Mouse (Mus musculus) thymus, adult 18-20 months (tissue): ENCODE measurements around the gene Alox5ap.

ENCODE experiments used
- DNase-seq, 2 experiments: peaks; one replicate each; pipeline ENCODE4 v3.0.0; 2022; ENCODE audit warnings: mixed read lengths in 2 of 2

The Alox5ap gene

DNA sequence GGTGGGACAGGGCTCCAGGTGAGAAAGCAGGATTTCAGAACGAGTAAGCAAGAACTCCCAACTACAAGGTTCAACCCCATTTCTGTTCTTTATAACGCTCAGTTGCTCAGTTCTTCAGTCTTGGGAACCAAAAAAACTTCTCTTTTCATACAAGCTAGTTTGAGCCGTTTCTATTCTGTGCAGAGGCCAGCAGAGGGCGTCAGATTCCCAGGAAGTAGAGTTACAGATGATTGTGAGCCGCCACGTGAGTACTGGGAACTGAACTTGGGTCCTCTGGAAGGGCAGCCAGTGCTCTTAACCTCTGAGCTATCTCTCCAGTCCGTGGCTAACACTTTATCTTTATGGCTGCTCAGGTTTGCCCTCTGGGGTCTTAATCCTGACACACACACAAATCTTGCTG lies 3.1 kb upstream of the Alox5ap start:
- no peak for DNase-seq

DNA sequence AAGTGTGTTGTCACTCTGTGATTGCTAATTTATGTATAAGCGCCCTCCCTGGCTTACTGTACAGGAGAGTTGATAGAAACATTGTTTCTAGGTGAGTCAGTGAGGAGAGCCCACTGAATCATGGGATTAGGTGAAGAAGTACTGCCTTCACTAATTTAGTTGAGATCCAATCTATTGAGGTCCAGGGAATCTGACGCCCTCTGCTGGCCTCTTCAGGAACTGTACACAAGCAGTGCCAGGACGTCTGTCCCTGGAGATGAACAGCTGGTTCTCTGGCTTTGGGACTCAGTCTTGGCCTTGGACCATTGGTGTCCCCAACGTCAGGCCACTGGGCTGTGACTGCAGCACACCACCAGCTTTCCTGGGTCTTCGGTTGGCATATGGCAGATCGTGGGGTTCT lies 2.7 kb upstream of the Alox5ap start:
- no peak for DNase-seq

DNA sequence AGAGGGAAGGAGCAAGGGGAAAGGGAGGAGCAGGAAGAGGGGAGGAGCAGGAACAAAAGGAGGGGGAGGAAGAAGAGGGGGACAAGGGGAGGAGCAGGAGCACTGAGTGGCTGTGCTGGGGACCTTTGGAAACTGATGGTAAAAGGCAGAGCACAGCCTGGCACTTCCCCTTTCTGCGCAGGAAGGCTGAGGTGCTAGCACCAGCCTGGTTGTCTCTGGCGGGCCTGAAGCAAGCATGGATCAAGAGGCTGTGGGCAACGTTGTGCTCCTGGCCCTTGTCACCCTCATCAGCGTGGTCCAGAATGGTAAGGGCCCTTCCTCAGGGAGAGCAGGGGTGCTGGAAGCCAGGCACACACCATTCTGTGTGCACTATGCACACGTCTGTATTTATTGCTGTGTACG lies 312 bp downstream of the Alox5ap start:
- DNase-seq = peak in 1 of 2 experiments; percentile 30

DNA sequence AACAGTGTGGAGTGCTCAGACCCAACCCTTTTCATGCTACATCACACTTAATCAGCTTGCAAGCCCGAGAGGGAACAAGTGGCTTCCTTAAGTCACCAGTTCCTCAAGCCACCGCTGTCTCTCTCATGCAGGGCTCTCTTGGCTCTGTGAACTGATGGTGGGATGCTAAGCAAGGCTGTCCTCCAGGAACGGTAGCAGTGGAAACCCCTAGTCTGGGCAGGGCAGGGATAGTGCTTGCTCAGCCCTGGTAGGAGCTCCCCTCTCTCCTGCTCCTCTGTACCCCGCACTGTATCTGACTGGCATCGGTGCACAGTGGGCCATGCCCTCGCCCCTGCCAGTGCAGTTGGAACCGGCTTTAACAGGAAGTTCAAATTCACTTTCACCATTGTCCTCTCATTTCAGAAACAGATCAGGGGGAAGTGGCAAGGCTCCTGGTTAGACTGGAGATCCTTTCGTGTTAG lies 2.2 kb downstream of the Alox5ap start:
- no peak for DNase-seq

DNA sequence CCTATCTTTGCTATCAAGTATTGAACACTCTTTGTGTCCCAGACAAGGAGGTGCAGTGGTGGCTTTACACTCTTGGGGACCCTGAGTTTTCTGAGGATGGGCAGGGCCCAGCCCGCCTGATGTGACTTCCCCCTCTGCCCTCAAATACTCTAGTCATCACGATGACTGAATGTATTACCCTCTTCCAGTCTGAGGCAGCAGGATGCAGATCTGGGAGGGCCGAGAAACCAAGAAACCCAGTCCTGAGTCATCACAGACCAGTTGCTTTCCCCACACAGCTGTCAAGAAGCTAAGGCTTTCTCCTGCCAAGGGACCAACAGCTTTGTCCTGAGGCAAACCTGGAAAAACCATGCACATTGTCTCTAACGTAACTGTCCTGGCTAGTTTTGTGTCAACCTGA lies 2.9 kb downstream of the Alox5ap start:
- DNase-seq = no peak

DNA sequence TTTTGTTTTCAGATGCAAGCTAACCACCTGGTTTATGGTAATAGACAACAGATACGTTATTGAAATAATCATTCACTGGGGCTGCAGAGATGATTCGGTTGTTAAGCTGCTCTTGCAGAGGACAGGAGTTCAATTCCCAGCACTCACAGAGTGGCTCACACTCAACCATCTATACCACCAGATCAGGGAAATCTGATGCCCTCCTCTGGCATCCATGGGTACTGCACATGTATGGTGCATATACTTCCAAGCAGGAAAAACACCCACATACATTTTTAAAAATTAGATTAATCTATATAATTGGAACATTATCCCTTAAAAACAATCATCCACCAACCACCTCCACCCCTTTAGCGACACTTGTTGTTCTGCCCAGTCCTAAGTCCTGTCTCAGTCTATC lies 6.7 kb downstream of the Alox5ap start:
- DNase-seq = no peak

DNA sequence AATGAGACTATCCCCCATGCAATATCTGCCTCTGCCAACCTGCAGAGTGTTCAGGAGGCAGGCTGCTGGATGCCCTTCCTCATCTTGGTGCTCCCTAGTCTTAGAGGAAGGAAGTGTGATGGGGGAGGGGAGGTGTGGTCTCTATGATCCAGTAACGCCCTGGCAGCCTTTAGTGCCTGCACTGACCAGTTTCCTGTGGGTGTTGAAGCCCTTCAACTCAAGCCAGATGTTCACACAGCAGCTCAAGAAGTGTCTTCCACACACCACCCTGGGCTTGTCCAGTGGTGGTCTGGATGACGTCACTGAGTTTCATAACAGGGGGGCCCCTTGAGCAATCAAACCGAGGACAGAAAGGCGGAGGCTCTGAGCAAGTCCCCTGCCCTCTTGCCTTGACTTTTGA lies 8.0 kb downstream of the Alox5ap start:
- no peak for DNase-seq

DNA sequence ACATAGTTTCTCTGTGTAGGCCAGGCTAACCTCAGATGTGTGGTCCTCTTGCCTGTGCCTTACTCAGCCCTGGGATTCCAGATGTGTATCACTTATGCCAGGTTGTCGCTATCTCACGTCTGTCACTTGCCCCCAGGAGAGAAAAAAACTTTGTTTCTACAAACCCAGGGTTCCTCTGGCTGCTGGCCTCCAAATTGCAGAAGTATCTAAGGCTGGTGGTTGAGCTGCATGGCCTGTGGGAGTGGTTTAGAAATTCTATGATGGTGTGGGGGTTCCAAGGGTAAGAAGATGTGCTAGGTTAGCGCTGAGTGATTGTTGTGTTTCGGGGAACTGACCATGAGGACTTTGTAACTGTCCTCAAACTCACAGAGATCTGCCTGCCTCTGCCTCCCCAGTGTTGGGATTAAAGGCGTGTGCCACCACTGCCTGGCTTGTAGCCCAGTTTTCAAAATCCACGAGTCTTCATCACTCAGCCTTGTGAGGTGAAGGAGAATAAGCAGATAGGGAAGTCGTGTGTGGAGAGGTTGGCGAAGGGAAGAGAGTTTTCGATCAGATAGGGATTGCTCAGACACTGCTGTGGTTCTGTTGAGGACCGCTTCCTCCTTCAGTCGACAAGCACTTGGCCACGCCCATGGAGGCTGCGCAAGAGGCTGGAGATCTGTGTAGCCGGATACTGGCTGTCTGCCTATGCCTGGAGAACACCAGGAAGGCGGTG lies 10.0 kb downstream of the Alox5ap start:
- no peak for DNase-seq

DNA sequence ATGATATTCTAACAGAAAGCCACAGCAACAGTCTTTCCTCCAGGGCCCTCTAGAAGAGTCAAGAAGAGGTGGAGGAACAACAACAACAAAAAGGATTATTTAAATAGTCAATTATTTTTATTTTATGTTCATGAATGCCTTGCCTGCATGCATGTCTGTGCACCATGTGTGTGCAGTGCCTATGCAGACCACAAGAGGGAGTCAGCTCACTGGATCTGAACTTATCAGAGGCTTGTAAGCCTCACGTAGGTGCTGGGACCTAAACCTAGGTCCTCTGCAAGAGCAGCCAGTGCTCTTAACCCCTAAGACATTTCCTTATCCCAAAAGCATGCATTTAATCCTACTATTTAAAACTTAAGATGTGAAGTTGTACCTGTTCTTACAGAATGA lies 10.5 kb downstream of the Alox5ap start:
- no peak for DNase-seq

DNA sequence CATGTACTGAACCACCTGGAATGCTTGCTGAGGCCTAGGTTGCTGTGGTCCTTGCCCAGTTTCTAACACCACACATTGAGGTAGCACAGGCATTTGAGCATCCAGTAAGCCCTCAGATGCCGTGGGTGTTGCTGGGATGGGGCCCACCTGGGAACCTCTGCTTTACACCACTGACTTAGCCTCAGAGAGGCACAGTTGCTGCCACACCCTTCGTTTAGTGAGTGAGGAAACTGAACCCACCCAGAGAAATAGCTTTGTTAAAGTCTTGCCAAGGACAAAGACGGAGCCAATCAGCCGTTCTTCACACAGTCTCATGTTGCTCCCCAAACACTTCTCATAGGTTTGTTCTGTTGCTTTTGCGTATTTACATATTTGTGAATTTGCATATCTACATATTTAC lies 13.0 kb downstream of the Alox5ap start:
- no peak for DNase-seq

DNA sequence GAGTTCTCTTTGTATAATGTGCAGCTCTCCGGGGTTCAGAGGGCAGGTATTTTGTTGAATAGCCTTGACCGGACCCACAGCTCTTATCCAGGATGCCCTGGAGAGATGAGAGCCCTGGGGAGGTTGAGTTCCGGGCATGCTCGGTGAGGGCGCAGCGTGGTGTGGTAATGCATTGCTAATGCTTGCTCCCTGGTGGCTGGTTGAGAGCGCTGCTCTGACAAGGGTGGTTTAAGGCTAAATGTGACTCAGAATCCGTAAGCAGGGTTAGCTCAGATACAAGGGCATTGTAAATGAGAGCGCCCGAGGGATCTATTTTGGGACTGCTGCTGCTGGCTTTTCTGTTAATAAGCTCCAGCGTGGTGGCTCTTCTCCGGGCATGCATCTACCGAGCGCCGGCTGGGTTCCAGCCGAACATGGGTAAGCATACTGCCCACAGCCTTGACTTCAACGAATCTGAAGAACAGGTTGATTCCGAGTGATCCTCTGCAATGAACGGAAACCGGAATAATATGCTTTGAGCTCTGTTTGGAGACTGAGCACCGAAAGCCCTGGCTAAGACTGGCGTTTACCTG lies 14.8 kb downstream of the Alox5ap start:
- DNase-seq = no peak

DNA sequence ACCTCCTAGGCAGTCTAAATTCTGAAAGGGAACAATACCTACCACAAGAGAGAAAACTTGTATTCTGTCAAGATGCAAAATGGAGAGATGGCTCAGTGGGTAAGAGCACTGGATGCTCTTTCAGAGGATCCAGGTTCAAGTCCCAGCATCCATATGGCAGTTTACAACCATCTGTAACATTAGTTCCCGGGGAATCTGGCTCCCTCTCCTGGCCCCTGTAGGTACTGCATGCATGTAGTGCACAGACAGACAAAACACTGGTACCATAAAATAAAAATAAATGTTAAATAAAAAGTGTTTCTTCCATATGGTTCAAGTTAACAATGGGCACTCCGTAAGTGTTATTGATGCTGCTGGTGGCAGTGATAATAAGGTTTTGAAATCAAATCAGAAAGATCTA lies 18.4 kb downstream of the Alox5ap start:
- no peak for DNase-seq

DNA sequence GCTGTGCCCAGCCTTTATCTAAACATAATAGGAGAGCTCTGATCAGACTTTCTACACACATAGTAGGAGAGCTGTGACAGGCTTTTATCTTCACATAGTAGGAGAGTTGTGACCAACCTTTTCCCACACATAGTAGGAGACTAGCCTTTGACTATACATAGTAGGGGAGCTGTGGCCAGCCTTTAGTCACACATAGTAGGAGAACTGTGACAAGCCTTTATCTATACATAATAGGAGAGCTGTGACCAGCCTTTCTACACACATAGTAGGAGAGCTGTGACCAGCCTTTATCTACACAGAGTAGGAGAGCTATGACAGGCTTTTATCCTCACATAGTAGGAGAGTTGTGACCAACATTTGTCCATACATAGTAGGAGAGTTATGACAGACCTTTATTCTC lies 19.3 kb downstream of the Alox5ap start:
- DNase-seq = no peak

DNA sequence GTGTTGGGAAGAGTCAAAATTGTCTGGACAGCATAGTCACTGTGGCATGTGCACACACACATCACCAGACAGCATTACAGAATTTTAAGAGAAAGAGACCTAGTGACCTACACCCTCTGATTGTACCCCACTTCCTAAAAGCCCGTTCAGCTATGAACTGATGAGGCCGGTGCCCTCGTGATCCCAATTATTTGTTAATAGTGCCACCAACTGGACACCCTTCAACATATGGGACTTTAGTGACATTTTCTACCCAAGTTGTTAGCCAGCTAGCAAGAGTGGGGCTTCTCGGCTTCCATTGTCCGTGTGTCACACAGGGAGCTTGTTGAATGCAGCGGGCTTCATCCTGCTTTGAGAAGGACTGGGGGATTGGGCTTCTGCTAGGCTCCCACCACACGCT lies 21.5 kb downstream of the Alox5ap start:
- no peak for DNase-seq

DNA sequence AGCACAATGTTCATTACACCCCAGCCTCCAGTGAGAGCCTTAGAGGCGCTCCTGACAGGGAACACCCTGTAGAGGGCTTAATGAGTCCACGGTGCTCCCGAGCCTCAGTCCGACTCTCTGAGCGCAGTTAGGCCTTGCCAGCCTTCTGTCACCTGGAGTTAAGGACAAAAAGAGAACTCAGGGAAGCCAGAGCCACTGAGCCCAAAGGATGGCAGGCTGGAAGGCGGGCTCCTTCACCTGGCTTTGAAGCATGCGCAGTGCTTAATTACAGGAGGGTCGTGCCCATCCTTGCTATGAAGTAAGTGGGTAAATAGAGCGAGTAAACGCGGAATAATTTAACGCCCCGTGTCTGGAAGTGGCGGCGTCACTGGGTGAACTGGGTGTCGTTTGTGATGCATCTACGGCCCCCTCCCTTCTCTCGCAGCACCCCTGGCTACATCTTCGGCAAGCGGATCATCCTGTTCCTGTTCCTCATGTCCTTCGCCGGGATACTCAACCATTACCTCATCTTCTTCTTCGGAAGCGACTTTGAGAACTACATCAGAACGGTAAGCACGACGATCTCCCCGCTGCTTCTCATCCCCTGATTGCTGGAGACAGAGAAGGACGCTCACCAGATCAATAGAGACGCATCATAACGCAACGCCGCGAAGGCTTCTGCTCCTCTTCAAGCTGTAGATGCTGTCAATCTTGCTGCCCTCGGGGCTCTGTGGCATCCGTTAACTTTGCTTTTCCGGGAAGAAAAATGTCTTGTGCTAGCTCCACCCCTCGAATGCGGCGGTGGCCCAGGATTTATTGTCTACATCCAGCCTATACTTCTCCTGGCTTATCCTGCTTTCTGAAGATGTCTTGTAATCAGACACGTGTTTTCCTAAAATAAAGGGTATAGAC lies 22.8 kb downstream of the Alox5ap start:
- DNase-seq = no peak

DNA sequence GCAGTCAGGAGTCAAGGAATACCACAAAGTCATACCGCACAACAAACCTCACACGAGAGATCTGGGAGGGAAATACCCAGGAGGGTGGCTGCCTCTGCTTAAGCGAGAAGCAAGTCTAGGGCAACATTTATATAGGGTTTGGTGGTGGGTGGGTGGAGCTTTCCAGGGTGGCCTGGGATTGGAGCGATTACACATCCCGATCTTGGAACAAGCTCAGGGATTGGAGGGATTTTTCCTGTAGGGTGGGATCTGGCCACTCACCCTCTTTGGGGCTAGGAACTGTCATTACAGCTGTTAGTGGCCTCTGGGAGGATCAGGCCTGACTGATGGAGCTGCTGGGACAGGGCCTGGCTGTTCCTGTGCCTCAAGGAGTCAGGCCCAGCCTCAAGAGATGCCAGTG lies 26.7 kb downstream of the Alox5ap start:
- no peak for DNase-seq

DNA sequence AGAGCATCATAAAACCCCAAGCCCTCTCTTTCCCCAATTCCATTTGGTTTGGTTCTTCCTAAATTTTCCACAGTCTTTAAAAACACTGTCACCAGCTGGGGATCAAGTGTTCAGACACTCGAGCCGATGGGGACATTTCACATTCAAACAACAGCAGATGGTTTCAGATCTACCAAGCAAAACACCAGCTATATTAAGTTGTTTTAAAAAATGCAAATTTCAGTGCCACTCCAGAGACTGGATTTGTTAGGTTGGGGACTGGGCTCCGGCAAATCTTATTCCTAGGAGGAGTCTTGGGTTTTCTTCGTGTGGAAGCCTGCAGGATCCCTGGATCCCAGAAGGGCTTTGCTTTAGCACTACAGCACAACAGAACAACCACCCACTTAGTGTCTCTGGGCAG lies 28.5 kb downstream of the Alox5ap start:
- no peak for DNase-seq

DNA sequence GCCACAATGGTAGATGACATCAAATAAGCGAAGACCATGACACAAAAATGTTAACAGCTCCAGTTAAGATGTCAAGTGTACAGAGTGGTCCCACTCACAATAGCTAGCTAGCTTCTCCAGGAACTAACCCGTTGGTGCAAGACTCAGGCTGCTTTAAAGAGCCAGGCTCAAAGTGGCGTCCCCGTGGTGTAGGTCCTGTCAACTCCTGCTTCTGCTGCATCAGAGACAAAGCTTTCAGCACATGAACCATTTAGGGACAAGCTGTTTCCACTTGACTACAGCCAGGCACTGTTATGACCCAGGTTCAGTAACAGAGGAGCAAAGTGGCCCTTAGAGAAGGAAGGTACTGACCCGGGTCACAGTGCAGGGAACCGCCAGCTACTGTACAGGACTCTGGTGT lies 32.2 kb downstream of the Alox5ap start:
- no peak for DNase-seq

DNA sequence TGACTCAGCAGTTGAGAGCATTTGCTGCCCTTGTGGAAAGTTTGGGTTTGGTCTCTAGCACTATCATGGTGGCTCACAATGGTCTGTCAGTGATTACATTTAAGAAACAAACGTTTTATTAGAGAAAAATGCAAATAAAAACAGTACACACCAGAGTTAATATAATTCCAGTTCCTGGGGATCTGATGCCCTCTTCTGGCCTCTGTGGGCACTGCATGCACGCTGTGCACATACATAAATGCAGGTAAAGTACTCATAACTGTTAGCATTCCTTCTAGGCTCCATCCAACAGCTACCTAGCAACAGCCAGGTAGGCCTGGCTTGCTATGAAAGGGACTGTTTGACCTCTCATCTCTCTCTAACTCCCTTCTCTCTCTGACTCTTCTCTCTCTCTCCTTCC lies 32.9 kb downstream of the Alox5ap start:
- no peak for DNase-seq

DNA sequence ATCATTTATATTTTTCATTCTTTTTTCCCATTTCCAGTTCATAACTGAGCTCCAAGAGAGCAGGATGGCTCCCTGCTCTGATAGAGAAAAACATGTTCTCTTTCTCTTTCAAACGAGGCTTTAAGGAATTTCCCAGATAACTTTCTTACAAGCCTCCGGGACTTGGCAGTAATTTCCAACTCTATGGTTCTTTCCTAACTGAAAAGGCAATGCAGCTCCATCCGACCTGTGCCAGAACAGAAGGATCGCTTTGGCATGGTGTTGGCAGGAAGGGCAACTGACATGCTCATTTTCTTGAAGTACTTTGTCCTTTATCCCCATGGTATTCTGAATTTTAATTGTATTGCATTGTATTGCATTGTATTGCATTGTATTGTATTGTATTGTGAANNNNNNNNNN lies 33.7 kb downstream of the Alox5ap start:
- no peak for DNase-seq

DNA sequence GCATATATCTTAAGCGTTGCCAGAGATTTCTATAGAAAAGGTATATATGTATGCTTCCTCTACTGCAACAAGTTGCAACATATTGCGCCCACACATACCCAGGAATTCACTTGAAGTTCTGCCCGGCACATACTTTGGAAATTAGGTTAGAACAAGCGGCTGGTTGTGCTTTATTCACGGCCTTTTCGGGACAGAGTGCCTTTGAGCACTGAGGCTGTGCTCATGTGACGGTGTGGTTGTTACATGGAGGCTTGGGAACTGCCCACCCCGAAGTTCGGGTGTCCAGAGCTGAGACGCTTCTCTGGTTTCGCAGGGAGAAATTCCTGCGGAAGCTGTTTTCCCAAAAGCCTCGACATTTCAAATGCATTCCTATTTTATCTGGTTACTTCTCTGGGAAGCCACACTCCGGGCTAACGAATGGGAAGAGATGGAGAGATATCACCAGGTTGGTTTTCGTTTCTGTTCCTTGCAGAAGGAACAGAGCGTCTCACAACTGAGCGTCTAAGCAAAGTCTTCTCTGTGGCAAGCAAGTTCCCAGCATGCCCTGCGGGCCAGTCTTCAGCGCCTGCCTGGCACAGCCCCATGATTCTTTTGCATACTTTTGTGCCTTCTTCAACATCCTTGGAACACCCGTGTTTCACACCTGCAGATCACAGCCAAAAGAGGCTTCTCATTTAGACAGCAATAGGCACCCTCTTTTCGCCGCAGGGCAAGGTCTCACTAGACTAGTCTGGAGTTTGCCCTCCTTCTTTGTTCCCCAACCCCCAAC lies 48.5 kb downstream of the Alox5ap start:
- peak; percentile 76 to 89 for DNase-seq

DNA sequence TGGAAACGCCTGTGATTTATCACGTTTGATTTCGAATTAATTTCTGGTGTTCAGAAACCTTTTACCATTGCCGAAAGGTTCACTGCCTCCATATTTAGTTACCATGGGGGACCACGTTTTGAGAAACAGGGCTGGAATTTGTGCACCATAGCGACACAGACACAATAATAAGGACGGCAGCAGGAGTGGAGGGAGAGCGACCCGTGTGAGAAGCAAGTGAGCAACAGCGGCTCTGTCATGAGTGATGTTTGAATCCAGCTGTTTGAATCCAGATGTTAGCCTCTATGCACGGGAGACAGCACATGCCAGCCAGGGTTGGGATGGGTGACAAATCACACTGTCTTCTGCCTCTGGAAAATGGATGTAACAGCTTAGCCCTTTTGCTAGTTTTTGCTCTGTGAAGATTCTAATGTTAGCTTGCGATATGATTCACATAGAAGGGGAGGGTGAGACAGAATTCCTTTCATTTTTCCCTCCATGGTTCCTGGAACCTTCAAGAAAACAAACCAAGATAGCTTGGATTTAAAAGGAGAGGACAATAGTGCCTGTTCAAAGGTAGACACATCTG lies 50.0 kb downstream of the Alox5ap start:
- no peak for DNase-seq

DNA sequence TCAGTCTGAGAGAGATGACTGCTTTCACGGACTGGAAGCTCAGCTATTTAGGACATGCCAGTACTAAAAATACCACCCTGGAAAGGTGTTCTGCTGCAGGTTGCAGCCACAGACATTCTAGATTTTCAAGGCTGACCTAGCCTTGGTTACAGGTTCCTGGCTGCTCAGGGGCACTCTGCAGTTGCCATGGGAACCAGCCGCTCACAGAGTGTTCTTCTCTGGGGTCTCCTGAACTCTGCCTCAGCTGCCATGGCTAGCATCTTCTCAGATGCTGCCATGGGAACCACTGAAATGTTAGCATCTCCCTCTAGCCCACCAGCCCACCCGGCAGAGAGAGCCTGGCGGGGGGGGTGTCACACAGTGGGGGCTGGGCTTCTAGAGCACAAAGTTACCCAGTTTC lies 52.4 kb downstream of the Alox5ap start:
- DNase-seq = no peak
